Comparison of ENCODE assay signal across 14 mouse cellular contexts in the genomic region with DNA sequence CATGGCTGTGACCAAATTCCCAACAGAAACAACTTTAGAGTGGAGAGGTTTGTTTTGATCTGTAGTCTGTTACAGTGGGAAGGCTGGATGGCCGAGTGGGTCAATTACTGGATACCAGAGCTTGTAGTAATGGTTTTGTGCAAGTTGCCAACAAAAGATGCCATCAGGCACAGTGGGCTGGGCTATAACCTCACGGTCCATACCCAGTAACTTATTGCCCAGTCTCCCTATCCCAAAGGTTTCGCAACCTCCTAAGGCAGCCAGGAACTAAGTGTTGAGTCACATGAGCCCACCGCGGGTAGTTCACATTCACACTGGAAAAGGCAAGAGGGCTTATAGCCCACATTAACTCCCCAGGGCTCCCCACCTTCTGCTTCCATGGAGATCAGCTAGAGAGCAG. TPM values are rescaled to one million over a fixed set of nuclear protein-coding genes. Genes with fewer than 3 reads are reported as not detected.
"Had no signal": no experiment of that assay in that cellular context is flagged by ENCODE, and none has a peak within 500 bp of the region (broad histone marks: within the 10 kb centered on the region; RNA-seq: fewer than 3 reads in every experiment).

No protein-coding gene starts in this region.

- ATAC-seq: intestine, embryonic 15.5 days; lung, postnatal 0 days; midbrain, embryonic 15.5 days had no signal

- H3K4me3 ChIP-seq: intestine, embryonic 15.5 days; layer of hippocampus, adult 2 months; limb, embryonic 10.5 days; midbrain, embryonic 10.5 days; midbrain, embryonic 15.5 days; neural tube, embryonic 12.5 days had no signal

- H3K9me3 ChIP-seq: intestine, embryonic 15.5 days; limb, embryonic 10.5 days; midbrain, embryonic 10.5 days; midbrain, embryonic 15.5 days; neural tube, embryonic 12.5 days had no signal

- DNase-seq: kidney, postnatal 4 days; lung, adult 2 months; lung, postnatal 36 days; right cerebral cortex, postnatal 4 days had no signal

- H3K36me3 ChIP-seq: intestine, embryonic 15.5 days; limb, embryonic 10.5 days; midbrain, embryonic 10.5 days; midbrain, embryonic 15.5 days; neural tube, embryonic 12.5 days had no signal

- H3K4me2 ChIP-seq: intestine, embryonic 15.5 days; midbrain, embryonic 15.5 days; neural tube, embryonic 12.5 days had no signal

- H3K27me3 ChIP-seq: intestine, embryonic 15.5 days; midbrain, embryonic 15.5 days; neural tube, embryonic 12.5 days had no signal

- H3K9ac ChIP-seq: intestine, embryonic 15.5 days; liver, embryonic 14.5 days; midbrain, embryonic 15.5 days; neural tube, embryonic 12.5 days had no signal

- H3K4me1 ChIP-seq: midbrain, embryonic 15.5 days; neural tube, embryonic 12.5 days had no signal

- H3K27ac ChIP-seq: intestine, embryonic 15.5 days; layer of hippocampus, adult 2 months; limb, embryonic 10.5 days; liver, embryonic 14.5 days; midbrain, embryonic 10.5 days; midbrain, embryonic 15.5 days; neural tube, embryonic 12.5 days had no signal

RNA-seq across cellular contexts. Expression of a gene that starts 7.8 kb away (rescaled TPM):
- total RNA-seq: monocyte, adult 5-6 weeks had no signal
- polyA plus RNA-seq: midbrain, embryonic 10.5 days had no signal

RNA-seq across cellular contexts. Expression of a gene that starts 8.0 kb away (rescaled TPM):
- total RNA-seq: monocyte, adult 5-6 weeks; neutrophil, adult 5-6 weeks had no signal
